Mouse (Mus musculus): ENCODE measurements at regions not wholly inside any gene's neighbourhood (a gene's known extent, or its start where the extent isn't known, plus 50 kb on each side); places are given as distances from the start of the nearest gene placed in this dataset.

- no peak for DNase-seq (ENCODE audit: low spot score in 2 of 2)
Measured at GRCm38 (mm10) chr3:130978986-130979642, 131.2 kb upstream of the Lef1 start.

- no peak for DNase-seq (ENCODE audit: low spot score in 2 of 2)
Measured at GRCm38 (mm10) chr3:130977921-130978700, 132.2 kb upstream of the Lef1 start.

GRCm38 (mm10) chr3:130976206-130976605 lies 134.1 kb upstream of the Lef1 start:
- DNase-seq (ENCODE audit: low spot score in 2 of 2), result no peak

GRCm38 (mm10) chr3:130975291-130975690 lies 135.0 kb upstream of the Lef1 start:
- DNase-seq (ENCODE audit: low spot score in 2 of 2), result no peak

DNA sequence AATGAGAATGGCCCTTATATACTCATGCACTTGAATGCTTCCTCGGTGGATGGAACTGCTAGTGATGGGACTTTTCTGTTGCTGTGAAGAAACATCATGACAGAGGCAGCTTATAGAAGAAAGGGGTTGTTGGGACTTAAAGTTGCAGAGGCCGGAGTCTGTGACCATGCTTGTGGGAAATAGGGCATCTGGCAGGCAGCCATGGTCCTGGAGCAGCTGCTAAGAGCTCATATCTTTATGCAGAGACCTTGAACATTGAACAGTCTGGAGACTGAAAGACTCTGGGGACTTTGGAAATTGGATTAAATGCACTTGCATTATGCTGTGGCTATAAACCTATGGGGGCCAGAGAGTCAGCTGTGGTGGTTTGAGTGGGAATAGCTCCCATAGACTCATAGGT lies 138.1 kb upstream of the Lef1 start:
- no peak for DNase-seq (ENCODE audit: low spot score in 2 of 2)

DNA sequence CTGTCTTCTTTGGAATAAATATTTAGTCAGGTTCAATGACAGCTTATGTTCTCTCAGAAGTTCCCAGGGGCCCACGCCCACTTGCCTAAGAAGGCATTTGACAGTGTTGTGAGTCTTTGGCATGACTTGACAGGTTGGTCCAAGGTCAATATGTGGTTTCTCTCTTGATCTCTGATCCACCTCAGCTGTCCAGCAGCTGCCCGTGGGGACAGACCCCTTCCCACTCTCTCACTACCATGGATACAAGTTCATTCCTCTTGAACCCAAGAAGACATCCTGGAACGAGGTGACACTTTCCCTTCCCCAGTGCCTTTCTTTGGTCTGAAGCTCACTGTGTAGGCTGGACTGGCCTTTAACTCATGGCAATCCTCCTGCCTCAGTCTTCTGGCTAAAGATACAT lies 145.0 kb upstream of the Lef1 start:
- DNase-seq (ENCODE audit: low spot score in 2 of 2), result no peak

- no peak for DNase-seq (ENCODE audit: low spot score in 2 of 2)
Measured at GRCm38 (mm10) chr3:130964088-130964487, 146.2 kb upstream of the Lef1 start.

DNA sequence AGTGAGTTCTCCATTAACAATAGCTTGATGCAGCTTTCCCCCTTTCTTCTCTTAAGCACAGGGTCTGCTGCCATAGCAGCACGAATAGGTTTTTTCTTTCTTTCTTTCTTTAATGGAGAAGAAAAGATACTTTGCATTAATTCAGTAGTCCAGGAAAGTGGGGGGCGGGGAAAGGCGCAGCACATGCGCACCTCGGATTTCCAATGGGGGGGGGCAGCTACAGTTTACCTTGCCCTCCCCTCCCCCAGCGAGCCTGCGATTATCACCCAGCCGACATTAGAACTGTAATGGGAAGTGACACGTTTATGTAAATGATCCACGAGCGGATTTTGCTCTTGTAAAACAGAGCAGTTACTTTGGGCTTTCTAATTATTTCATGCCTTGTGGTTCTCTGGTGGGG lies 146.6 kb upstream of the Lef1 start:
- DNase-seq (ENCODE audit: low spot score in 2 of 2), result peak in 1 of 2 experiments; percentile 33

- DNase-seq (ENCODE audit: low spot score in 2 of 2), result no peak
Measured at GRCm38 (mm10) chr3:130962701-130963472, 147.4 kb upstream of the Lef1 start.

DNA sequence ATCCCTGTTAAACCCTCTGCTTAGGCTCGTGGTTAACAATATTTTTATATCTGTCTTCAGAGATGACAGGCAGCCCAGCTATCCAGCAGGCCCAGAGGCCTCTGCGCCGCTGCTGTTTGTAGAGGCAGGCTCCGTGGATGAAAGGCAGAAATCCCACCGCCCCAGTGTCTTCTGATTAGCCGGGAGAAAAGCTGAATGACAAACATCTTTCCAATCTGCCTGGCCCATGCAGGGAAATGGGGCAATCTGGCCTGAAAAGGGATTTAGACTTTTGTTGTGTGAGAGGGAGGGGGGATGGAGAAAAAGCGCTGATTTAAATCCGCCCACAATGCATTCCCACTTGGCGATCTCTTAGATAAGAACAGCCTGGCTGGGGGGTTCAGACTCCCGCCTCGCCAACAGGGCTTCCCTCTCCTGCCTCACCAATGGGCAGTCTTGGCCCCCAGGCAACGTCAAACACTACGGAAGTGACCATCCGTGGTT lies 148.1 kb upstream of the Lef1 start:
- no peak for DNase-seq (ENCODE audit: low spot score in 2 of 2)

DNA sequence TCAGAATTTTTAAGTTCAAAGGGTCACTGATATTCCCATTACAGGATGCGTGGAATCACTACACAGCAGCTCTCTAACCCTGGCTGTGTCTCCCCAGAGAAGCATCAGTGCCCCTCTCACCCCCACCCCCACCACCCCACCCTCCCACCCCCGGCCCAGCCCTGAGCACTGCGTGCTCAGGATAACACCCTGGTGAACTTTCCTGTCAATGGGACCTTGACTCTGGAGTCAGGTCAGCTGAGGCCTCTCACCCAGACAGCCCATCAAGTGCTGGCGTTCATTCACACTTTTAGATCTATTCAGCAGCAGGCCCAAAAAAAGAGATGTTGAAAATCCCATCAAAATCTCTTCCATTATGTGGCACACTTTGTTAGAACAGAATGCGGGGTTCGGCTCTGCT lies 148.6 kb upstream of the Lef1 start:
- no peak for DNase-seq (ENCODE audit: low spot score in 2 of 2)

GRCm38 (mm10) chr3:130955958-130956357 lies 154.3 kb upstream of the Lef1 start:
- DNase-seq (ENCODE audit: low spot score in 2 of 2), result no peak

DNA sequence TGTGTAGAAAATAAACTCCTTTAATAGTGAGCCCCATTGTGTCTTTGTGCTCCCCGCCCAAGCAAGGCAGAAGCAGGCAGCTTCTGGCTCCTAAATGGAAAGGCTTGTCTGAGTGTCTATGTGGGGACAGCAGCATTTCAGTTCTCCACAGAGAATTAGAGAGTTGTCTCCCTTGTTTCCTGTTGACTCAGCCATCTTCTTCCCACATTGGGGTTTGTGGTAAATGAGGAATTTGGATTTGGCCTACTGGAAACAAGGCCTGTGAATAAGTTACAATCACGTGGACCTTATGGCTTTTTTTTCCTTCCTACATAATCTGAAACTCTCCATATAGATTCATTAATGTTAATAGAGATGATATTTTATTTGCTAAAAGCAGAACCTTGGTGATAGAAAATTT lies 158.9 kb upstream of the Lef1 start:
- no peak for DNase-seq (ENCODE audit: low spot score in 2 of 2)

- no peak for DNase-seq (ENCODE audit: low spot score in 2 of 2)
Measured at GRCm38 (mm10) chr3:130950872-130951271, 159.4 kb upstream of the Lef1 start.

DNA sequence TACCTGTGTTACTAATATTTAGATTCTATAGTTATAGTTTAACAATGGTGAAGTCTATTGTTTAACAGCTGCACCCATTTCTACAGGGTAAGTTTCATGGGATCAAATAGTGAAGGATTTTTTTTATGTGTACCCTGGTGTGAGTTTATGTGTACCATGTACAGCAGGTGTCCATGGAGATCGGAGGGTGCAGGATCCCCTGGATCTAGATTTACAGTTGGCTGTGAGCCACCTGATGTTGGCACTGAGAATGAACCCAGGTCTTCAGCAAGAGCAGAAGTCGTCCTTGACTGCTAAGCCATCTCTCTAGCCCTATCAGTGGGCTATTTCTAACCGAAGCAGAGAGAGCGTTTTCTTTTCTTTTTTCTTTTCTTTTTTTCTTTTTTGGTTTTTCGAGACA lies 162.4 kb upstream of the Lef1 start:
- no peak for DNase-seq (ENCODE audit: low spot score in 2 of 2)

DNA sequence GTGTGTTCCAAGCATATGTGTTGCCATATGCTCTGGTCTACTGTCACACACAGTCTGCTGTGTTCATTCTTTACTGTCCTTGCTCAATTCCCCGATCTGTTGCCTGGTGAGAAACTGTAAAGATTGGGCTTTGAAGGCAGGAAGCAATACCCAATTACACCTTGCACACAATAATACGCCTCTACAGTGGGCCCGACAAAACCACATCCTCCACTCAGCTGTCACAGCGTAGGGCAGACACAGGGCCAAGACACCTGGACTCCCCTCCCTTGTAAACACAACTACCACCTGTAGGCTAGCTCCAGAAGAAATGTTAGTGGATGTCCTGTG lies 163.0 kb upstream of the Lef1 start:
- DNase-seq (ENCODE audit: low spot score in 2 of 2), result no peak

DNA sequence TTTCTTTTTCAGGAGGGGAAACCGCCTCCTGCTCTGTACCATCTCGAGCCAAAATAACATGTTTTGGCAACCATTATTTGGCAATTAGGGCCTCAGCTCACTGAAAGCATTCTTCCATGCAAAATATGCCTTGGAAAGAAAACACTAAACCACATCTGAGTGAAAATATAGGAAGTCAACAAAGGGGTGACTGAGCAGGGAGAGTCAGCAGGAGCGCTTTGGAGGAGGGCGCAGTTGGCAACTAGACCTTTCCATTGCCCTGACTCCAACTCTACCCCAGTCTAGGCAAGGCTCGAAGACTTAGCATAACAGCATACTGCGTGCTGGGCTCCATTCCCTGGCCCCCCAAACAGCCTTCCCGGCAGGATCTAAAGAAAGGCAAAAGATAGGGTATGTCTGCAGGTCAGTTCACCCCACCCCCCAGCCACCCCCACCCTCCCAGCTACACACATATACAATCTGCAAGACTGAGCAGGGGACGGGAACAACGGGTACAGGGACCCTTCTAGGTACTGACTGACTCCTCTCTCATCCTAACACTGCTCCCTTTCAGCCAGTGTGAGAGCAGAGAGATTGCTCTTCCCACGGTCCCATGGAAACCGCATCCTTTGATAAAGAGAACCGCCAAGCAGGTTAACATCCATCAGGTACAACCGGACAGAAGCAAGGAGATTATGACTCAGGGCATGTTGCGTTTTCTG lies 163.5 kb upstream of the Lef1 start:
- DNase-seq (ENCODE audit: low spot score in 2 of 2), result no peak

DNA sequence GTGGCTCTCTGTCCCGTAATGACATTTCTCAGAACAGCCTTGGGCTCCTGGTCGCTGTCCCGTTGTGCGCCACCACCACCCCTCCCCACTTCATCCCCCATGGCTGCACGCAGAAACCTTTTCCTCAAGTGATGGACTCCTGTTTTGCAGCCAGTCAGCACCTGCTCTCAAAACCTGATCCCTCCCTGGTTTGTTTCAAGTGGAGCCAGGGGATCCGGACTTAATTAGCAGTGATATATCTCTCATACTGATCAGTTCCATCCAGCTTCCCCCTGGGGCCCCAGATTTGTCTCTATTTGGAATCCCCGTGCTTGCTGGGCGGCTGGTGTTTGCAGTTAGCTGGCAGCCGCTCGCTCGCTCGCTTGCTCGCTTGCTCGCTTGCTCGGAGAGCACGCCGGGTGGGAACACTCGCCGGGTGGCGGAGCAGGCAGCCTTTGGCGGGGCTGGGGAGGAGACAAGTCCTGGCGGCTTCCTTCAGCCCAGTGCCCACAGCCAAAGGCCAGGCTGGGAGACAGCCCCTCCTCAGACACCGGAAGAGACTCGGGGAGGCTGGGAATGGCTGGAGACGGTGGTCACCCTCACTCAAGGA lies 164.3 kb upstream of the Lef1 start:
- peak in 1 of 2 experiments; percentile 28 for DNase-seq (ENCODE audit: low spot score in 2 of 2)

DNA sequence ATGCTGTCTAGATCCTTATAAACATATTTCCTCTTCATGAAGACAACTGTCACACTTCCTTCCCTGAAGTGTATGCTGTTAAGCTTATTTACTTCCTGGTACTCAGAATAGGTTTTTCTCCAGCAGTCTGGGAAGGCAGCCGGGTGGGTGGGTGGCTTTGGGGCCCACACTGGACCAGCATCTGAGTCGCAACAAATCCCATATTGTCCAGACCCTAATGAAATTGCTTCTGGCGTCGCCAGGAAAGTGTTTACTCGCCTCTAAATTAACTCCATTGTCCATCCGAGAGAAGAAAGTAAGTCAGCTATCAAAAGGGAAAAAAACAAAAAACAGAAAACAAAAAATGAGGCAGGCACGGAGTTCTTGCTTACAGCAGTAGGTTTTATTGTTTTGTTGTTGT lies 164.9 kb upstream of the Lef1 start:
- DNase-seq (ENCODE audit: low spot score in 2 of 2), result no peak

GRCm38 (mm10) chr3:130944241-130944640 lies 166.0 kb upstream of the Lef1 start:
- DNase-seq (ENCODE audit: low spot score in 2 of 2), result no peak

DNA sequence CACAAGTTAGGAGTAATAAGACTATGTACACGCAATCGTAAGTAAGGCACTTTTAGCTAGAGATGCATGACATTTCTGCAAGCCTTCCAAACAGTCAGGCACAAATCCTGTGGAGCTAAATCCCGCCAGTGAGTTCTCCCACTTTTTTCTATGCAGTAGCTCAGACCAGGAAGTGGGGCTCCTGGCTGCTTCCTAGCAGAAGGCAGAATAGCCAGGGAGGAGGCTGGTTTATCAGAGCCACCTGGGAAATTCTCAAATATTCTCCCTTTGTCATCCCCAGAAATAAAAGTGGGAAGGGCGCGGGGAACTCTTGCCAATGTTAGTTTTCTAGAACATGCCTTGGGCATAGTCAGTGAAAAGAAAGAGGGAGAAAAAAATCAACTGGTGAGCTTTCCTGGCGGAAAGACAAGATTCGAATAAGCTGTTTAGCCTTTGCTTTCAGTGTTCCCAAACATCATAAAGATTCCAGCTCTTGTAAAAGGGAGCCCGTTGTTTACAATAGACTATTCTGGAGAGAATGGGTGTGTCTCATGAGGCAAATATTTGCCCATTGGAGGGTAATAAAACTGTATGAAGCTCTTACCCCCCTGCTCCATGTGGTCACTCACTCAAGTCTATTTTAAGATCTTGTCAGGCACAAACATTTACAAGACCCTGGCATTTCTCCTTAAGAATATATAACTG lies 167.2 kb upstream of the Lef1 start:
- DNase-seq (ENCODE audit: low spot score in 2 of 2), result no peak

Measured in frontal cortex, postnatal 10 days (tissue).